Mouse (Mus musculus) hindbrain, postnatal 0 days (tissue): ENCODE measurements at regions not wholly inside any gene's neighbourhood (a gene's known extent, or its start where the extent isn't known, plus 50 kb on each side); places are given as distances from the start of the nearest gene placed in this dataset.

ENCODE experiments used
- ATAC-seq: fragments of 200-750 bp; cut with Nextera tagmentation; 2 replicates; pipeline ENCODE4 v1.8.0; 2017; ENCODE audit warnings: mild to moderate bottlenecking, moderate TSS enrichment, moderate library complexity
- DNase-seq: peaks from one replicate; pipeline ENCODE4 v3.0.0-alpha.2; 2015; ENCODE audit warnings: low spot score
- H3K27ac ChIP-seq: fragments of 300-500 bp; sonication (generic); 2 replicates; pipeline ENCODE4 v1.5.1; 2014; ENCODE audit warnings: mild to moderate bottlenecking
- H3K27me3 ChIP-seq: fragments of 300-500 bp; sonication (generic); 2 replicates; pipeline ENCODE4 v1.6.1; 2014; ENCODE audit warnings: low read length, mixed read lengths; ENCODE audit not compliant: insufficient read depth
- H3K36me3 ChIP-seq: fragments of 300-500 bp; sonication (generic); 2 replicates; pipeline ENCODE4 v1.6.1; 2014; ENCODE audit warnings: low read length, mixed read lengths; ENCODE audit not compliant: insufficient read depth
- H3K4me1 ChIP-seq: fragments of 300-500 bp; sonication (generic); 2 replicates; pipeline ENCODE4 v1.6.1; 2014; ENCODE audit warnings: antibody characterized with exemption, low read length, mixed read lengths; ENCODE audit not compliant: insufficient read depth
- H3K4me2 ChIP-seq: fragments of 300-500 bp; sonication (generic); 2 replicates; pipeline ENCODE4 v1.6.1; 2014; ENCODE audit warnings: low read depth, mild to moderate bottlenecking, low read length, moderate library complexity, mixed read lengths
- H3K4me3 ChIP-seq: fragments of 300-500 bp; sonication (generic); 2 replicates; pipeline ENCODE4 v1.5.1; 2014; ENCODE audit warnings: low read length
- H3K9ac ChIP-seq: fragments of 300-500 bp; sonication (generic); replicated peaks from 2 replicates; pipeline ENCODE4 v1.6.1; 2014; ENCODE audit warnings: mild to moderate bottlenecking, low read length, moderate library complexity, mixed read lengths
- H3K9me3 ChIP-seq: fragments of 300-500 bp; sonication (generic); 2 replicates; pipeline ENCODE4 v1.6.1; 2016; ENCODE audit warnings: low read length, mixed read lengths
- CTCF ChIP-seq: IDR thresholded peaks from 2 replicates; pipeline ENCODE4 v1.5.1; 2016; ENCODE audit warnings: antibody characterized with exemption, control low read depth, low read depth
- WGBS: fragments of 180-500 bp; shearing (Covaris S2); extraction: QIAGEN DNeasy Blood & Tissue Kit; methylation state at CpG from one replicate; pipeline ENCODE4 v1.1.7; 2014; 5-methylcytosine and 5-hydroxymethylcytosine counted together

DNA sequence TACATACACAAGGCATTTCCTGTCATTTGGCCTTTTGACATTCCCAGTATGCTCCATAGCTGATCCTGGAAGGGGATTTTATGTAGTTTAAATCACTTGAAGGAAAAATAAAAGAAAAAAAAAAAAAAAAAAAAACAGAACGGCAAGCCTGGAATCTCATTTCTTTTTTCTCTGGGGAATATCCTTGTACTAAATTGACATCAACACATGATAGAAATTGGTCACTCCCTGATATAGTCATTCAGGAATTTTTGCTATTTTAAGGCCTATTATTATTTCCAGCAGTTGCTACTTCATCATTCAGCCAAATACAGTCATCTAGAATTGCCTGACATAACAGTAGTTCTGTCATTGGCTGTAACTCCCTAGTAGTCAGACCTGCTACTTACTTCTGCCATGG is 538.8 kb upstream of the Zeb2 start:
- Histone ChIP-seq H3K27ac (no peak overlapping the region), H3K4me1 (no peaks in the 10 kb centered on the region), H3K9ac (no peak overlapping the region), H3K4me3 (no peak overlapping the region), H3K9me3 (no peaks in the 10 kb centered on the region), H3K4me2 (no peak overlapping the region), H3K27me3 (no peaks in the 10 kb centered on the region), H3K36me3 (no peaks in the 10 kb centered on the region)
- ATAC-seq (no peak), DNase-seq (no peak)
- TF ChIP-seq CTCF, result no peak
- 64% methylated on average over 1 of the region's 1 CpGs for WGBS

GRCm38 (mm10) chr2:45654693-45655092 is 537.5 kb upstream of the Zeb2 start:
- TF ChIP-seq CTCF, result no peak
- Histone ChIP-seq H3K4me1 (no peaks in the 10 kb centered on the region), H3K9ac (no peak overlapping the region), H3K4me3 (no peak overlapping the region), H3K27ac (no peak overlapping the region), H3K36me3 (no peaks in the 10 kb centered on the region), H3K9me3 (no peaks in the 10 kb centered on the region), H3K4me2 (no peak overlapping the region), H3K27me3 (no peaks in the 10 kb centered on the region)
- no peak for ATAC-seq
- DNase-seq, result no peak

GRCm38 (mm10) chr2:45652977-45653376 is 535.8 kb upstream of the Zeb2 start:
- ATAC-seq (no peak), DNase-seq (no peak)
- WGBS, result 89% methylated on average over 3 of the region's 3 CpGs
- H3K27ac ChIP-seq, result no peak overlapping the region
- no peaks in the 10 kb centered on the region for H3K4me1 ChIP-seq
- H3K36me3 ChIP-seq, result no peaks in the 10 kb centered on the region
- H3K4me2 ChIP-seq, result no peak overlapping the region
- H3K27me3 ChIP-seq, result no peaks in the 10 kb centered on the region
- H3K9ac ChIP-seq, result no peak overlapping the region
- H3K9me3 ChIP-seq, result no peaks in the 10 kb centered on the region
- no peak for TF ChIP-seq CTCF
- no peak overlapping the region for H3K4me3 ChIP-seq

GRCm38 (mm10) chr2:45650271-45650985 is 533.2 kb upstream of the Zeb2 start:
- Histone ChIP-seq H3K9me3 (no peaks in the 10 kb centered on the region), H3K27ac (no peak overlapping the region), H3K9ac (no peak overlapping the region), H3K36me3 (no peaks in the 10 kb centered on the region), H3K27me3 (no peaks in the 10 kb centered on the region), H3K4me1 (no peaks in the 10 kb centered on the region), H3K4me2 (no peak overlapping the region), H3K4me3 (no peak overlapping the region)
- 56% methylated on average over 5 of the region's 5 CpGs for WGBS
- ATAC-seq, result no peak
- TF ChIP-seq CTCF, result no peak
- DNase-seq, result peak; percentile 24

- no peaks in the 10 kb centered on the region for H3K4me1 ChIP-seq
- WGBS, result 94% methylated on average over 3 of the region's 3 CpGs
- ATAC-seq, result no peak
- no peaks in the 10 kb centered on the region for H3K27me3 ChIP-seq
- no peaks in the 10 kb centered on the region for H3K9me3 ChIP-seq
- no peak for DNase-seq
- no peak overlapping the region for H3K9ac ChIP-seq
- TF ChIP-seq CTCF, result no peak
- no peak overlapping the region for H3K4me3 ChIP-seq
- no peak overlapping the region for H3K4me2 ChIP-seq
- no peaks in the 10 kb centered on the region for H3K36me3 ChIP-seq
- H3K27ac ChIP-seq, result no peak overlapping the region
These were observed 530.7 kb upstream of the Zeb2 start for GRCm38 (mm10) chr2:45647846-45648245.

- H3K36me3 ChIP-seq, result no peaks in the 10 kb centered on the region
- ATAC-seq, result no peak
- WGBS, result 57% methylated on average over 7 of the region's 7 CpGs
- no peak for DNase-seq
- no peaks in the 10 kb centered on the region for H3K27me3 ChIP-seq
- no peak for TF ChIP-seq CTCF
- no peak overlapping the region for H3K27ac ChIP-seq
- H3K9me3 ChIP-seq, result no peaks in the 10 kb centered on the region
- H3K4me2 ChIP-seq, result no peak overlapping the region
- no peak overlapping the region for H3K9ac ChIP-seq
- no peaks in the 10 kb centered on the region for H3K4me1 ChIP-seq
- H3K4me3 ChIP-seq, result no peak overlapping the region
These were observed 512.9 kb upstream of the Zeb2 start for GRCm38 (mm10) chr2:45630081-45630480.

GRCm38 (mm10) chr2:45629616-45630015 is 512.4 kb upstream of the Zeb2 start:
- no peaks in the 10 kb centered on the region for H3K4me1 ChIP-seq
- no peak for TF ChIP-seq CTCF
- no peaks in the 10 kb centered on the region for H3K27me3 ChIP-seq
- DNase-seq, result no peak
- no peaks in the 10 kb centered on the region for H3K9me3 ChIP-seq
- H3K4me2 ChIP-seq, result no peak overlapping the region
- WGBS, result 53% methylated on average over 3 of the region's 3 CpGs
- ATAC-seq, result no peak
- H3K27ac ChIP-seq, result no peak overlapping the region
- no peaks in the 10 kb centered on the region for H3K36me3 ChIP-seq
- no peak overlapping the region for H3K9ac ChIP-seq
- H3K4me3 ChIP-seq, result no peak overlapping the region
